Mouse (Mus musculus): Measurements from ENCODE around the gene Uaca. TPM values are rescaled to one million over a fixed set of nuclear protein-coding genes. Genes with fewer than 3 reads are reported as not detected.

The Uaca gene
- total and polyA plus RNA-seq, 3 experiments, result 0.17 to 0.34 TPM; not detected in 1

DNA sequence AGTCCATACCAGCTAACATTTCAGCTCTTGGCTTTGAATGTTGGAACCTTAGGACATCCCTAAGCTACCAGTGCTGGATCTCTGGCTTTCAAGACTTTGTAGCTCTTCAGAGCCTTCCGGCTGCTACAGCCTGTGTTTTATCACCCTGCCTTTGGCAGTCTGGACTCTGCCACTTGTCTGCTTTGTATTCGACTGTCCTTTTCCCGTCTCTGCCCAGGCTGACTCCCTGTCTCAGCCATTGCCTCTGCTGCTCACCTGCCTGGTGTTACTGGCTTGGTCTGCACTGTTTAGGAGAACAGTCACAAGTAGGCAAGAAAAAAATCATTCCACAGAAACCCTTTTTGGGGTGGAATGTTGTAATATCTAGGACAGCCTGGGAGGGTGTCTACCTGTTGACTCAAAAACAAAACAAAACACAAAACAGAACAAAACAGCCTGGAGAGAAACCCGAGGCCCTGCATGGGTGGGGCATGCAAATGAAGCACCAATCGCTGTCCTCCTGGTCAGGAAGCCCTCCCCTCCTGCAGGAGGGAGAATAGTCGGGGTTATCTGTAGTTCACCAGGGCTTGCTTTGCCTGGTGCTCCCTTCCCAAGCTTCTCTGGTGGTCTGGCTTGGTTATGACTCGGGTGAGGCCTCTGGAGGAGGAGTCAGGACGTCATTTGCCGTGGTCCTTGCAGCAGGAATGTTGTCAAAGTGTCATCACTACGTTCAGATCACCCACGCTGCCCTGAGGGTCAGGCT is 19.0 kb downstream of the Uaca start:
- Histone ChIP-seq H3K4me2 (ENCODE audit: insufficient read depth, low read depth, poor library complexity, severe bottlenecking) (peak overlapping the region; percentile 24), H3K4me1 (ENCODE audit: control insufficient read depth in 1 of 2, insufficient read depth in 2 of 2) (peaks cover 3 to 17% of the 10 kb centered on the region in 2 experiments), H3K9ac (ENCODE audit: insufficient read depth, low read depth) (no peak overlapping the region), H3K27me3 (replicated peaks) (no peaks in the 10 kb centered on the region), H3K27ac (ENCODE audit: insufficient read depth, low read depth) (no peak overlapping the region), H3K36me3 (replicated peaks in 1 of 2; ENCODE audit: control insufficient read depth in 1 of 2, insufficient read depth in 1 of 2, low read length in 1 of 2) (no peaks in the 10 kb centered on the region), H3K4me3 (replicated peaks in 1 of 3; ENCODE audit: low read depth in 2 of 3, low read length in 2 of 3, poor library complexity in 1 of 3) (no peak overlapping the region), H3K9me3 (replicated peaks; ENCODE audit: low read length) (peaks cover 5% of the 10 kb centered on the region), H3K79me2 (replicated peaks; ENCODE audit: control insufficient read depth, extremely low read depth, insufficient read depth, poor library complexity, severe bottlenecking) (no peaks in the 10 kb centered on the region)
- dilution Hi-C loops (cut with MboI; ENCODE audit: extremely low pct_ligation_motif_present, extremely low pct_unique_long_range_greater_than_20kb, low sequenced_read_pairs), result no loop called here
- in situ Hi-C loops (cut with MboI; ENCODE audit: low pct_ligation_motif_present, low pct_unique_long_range_greater_than_20kb, low sequenced_read_pairs), result no loop called here
- DNase-seq (ENCODE audit: extremely low read depth), result peak; percentile 16
- no peak for TF ChIP-seq SMC3 (IDR thresholded peaks at IDR 0.05; ENCODE audit: low read depth, low read length)
- TF ChIP-seq E2F4 (IDR thresholded peaks at IDR 0.05; ENCODE audit: insufficient replicate concordance, low read depth, low read length), result no peak
- TF ChIP-seq GABPA (IDR thresholded peaks at IDR 0.05; ENCODE audit: insufficient replicate concordance, low read depth, low read length), result no peak
- TF ChIP-seq EP300 (IDR thresholded peaks at IDR 0.05; ENCODE audit: low read length), result no peak
- no peak for TF ChIP-seq POLR2A (IDR thresholded peaks at IDR 0.05; ENCODE audit: low read depth, low read length)
- no peak for TF ChIP-seq CTCF (conservative IDR thresholded peaks at IDR 0.05 in 1 of 2, IDR thresholded peaks at IDR 0.05 in 1 of 2; ENCODE audit: low read depth in 2 of 2, low read length in 2 of 2)
- no peak for TF ChIP-seq ZMIZ1 (IDR thresholded peaks at IDR 0.05; ENCODE audit: low read depth, low read length)
- no peak for TF ChIP-seq RCOR1 (conservative IDR thresholded peaks at IDR 0.05; ENCODE audit: low read depth, low read length)
- no peak for TF ChIP-seq NRF1 (IDR thresholded peaks at IDR 0.05; ENCODE audit: low read depth, low read length)
- TF ChIP-seq POLR2AphosphoS2 (IDR thresholded peaks at IDR 0.05; ENCODE audit: low read depth, low read length), result no peak
- TF ChIP-seq HCFC1 (IDR thresholded peaks at IDR 0.05; ENCODE audit: low read depth, low read length), result no peak
- TF ChIP-seq MAFK (IDR thresholded peaks at IDR 0.05; ENCODE audit: insufficient replicate concordance, low read length), result no peak
- no peak for TF ChIP-seq USF1 (IDR thresholded peaks at IDR 0.05; ENCODE audit: low read depth, low read length)

DNA sequence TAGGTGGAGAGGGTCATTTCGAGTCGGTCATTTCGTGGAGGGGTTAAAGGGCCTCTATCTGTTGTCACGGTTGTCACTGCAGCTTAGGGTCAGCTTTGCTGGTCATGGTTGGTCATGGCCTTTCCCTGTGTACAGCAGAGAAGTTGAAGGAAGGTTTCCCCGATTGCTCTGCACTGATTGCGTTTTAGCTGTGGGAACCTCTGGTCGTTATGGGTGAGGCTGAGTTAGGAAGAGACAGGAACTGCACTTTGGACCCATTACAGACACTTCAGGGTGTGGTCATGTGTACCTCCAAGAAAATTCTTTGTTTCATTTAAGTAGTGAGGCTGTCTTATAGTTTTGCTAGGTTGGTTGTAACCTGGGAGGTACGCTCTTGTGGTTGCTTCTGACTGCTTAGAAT is 21.2 kb downstream of the Uaca start:
- dilution Hi-C loops (cut with MboI; ENCODE audit: extremely low pct_ligation_motif_present, extremely low pct_unique_long_range_greater_than_20kb, low sequenced_read_pairs), result no loop called here
- H3K79me2 ChIP-seq (replicated peaks; ENCODE audit: control insufficient read depth, extremely low read depth, insufficient read depth, poor library complexity, severe bottlenecking), result no peaks in the 10 kb centered on the region
- no peak overlapping the region for H3K27ac ChIP-seq (ENCODE audit: insufficient read depth, low read depth)
- in situ Hi-C loops (cut with MboI; ENCODE audit: low pct_ligation_motif_present, low pct_unique_long_range_greater_than_20kb, low sequenced_read_pairs), result no loop called here
- H3K36me3 ChIP-seq (replicated peaks in 1 of 2; ENCODE audit: control insufficient read depth in 1 of 2, insufficient read depth in 1 of 2, low read length in 1 of 2), result no peaks in the 10 kb centered on the region
- DNase-seq (ENCODE audit: extremely low read depth), result no peak
- H3K4me2 ChIP-seq (ENCODE audit: insufficient read depth, low read depth, poor library complexity, severe bottlenecking), result no peak overlapping the region
- TF ChIP-seq CHD1 (IDR thresholded peaks at IDR 0.05; ENCODE audit: low read depth, low read length), result no peak
- TF ChIP-seq PAX5 (IDR thresholded peaks at IDR 0.05; ENCODE audit: low read length), result no peak
- TF ChIP-seq ZMIZ1 (IDR thresholded peaks at IDR 0.05; ENCODE audit: low read depth, low read length), result no peak
- no peak for TF ChIP-seq MAX (IDR thresholded peaks at IDR 0.05; ENCODE audit: low read length)
- no peak for TF ChIP-seq POLR2AphosphoS2 (IDR thresholded peaks at IDR 0.05; ENCODE audit: low read depth, low read length)
- no peak for TF ChIP-seq ZNF384 (IDR thresholded peaks at IDR 0.05; ENCODE audit: low read depth, low read length)
- no peak for TF ChIP-seq IRF4 (IDR thresholded peaks at IDR 0.05; ENCODE audit: low read depth, low read length)
- no peak for TF ChIP-seq CHD2 (IDR thresholded peaks at IDR 0.05; ENCODE audit: low read length)
- no peak for TF ChIP-seq HCFC1 (IDR thresholded peaks at IDR 0.05; ENCODE audit: low read depth, low read length)
- TF ChIP-seq USF1 (IDR thresholded peaks at IDR 0.05; ENCODE audit: low read depth, low read length), result no peak
- no peak for TF ChIP-seq NRF1 (IDR thresholded peaks at IDR 0.05; ENCODE audit: low read depth, low read length)
- TF ChIP-seq MEF2A (IDR thresholded peaks at IDR 0.05; ENCODE audit: borderline replicate concordance, low read depth, low read length), result no peak
- no peak for TF ChIP-seq JUND (conservative IDR thresholded peaks at IDR 0.05; ENCODE audit: low read depth, low read length)
- TF ChIP-seq ELF1 (IDR thresholded peaks at IDR 0.05; ENCODE audit: low read depth, low read length), result no peak
- TF ChIP-seq POLR2A (IDR thresholded peaks at IDR 0.05; ENCODE audit: low read depth, low read length), result no peak
- no peak for TF ChIP-seq GABPA (IDR thresholded peaks at IDR 0.05; ENCODE audit: insufficient replicate concordance, low read depth, low read length)
- no peak for TF ChIP-seq TBP (conservative IDR thresholded peaks at IDR 0.05; ENCODE audit: low read depth, low read length)
- no peak for TF ChIP-seq BHLHE40 (IDR thresholded peaks at IDR 0.05; ENCODE audit: low read depth, low read length)
- H3K4me1 ChIP-seq (ENCODE audit: control insufficient read depth in 1 of 2, insufficient read depth in 2 of 2), result peaks cover 3 to 19% of the 10 kb centered on the region in 2 experiments
- H3K9ac ChIP-seq (ENCODE audit: insufficient read depth, low read depth), result no peak overlapping the region
- H3K27me3 ChIP-seq (replicated peaks), result no peaks in the 10 kb centered on the region
- no peak overlapping the region for H3K4me3 ChIP-seq (replicated peaks in 1 of 3; ENCODE audit: low read depth in 2 of 3, low read length in 2 of 3, poor library complexity in 1 of 3)
- H3K9me3 ChIP-seq (replicated peaks; ENCODE audit: low read length), result no peaks in the 10 kb centered on the region
